Mouse (Mus musculus) CD4-positive, CD25-positive, alpha-beta regulatory T cell, adult 2 months (primary cell): ENCODE measurements around the gene Slco3a1.
A peak's percentile ranks its signal among the peaks of the same experiment; 100 is the strongest.
"Not testable (repeated sequence)": the region's sequence is repeated elsewhere in the genome, so short reads cannot be mapped to it uniquely, and the experiment has no call there.

Experiments used
- DNase-seq: peaks from one replicate; pipeline ENCODE4 v3.0.0-alpha.2; 2012; ENCODE audit warnings: low read depth, low spot score

Gene Slco3a1

GRCm38 (mm10) chr7:74432950-74433349 is 121.6 kb downstream of the Slco3a1 start:
- DNase-seq = no peak

DNA sequence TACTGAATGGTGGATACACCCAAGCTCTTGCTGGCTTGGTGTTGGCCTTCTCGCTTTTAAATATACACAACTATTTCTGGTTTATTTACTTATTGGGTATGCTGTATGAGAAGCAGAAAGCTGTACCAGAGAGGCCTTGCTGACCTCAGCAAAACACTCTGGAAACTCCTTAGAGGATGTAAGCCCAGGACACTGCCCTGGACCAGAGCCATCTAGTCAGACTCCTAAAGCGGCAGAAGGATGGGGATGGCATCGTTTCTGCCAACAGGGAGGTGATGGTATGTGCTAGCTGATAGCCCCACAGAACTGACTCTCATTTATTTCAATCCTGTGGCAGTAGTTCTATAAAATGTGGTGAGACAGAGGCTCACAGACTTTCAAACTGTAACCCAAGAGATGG is 125.3 kb downstream of the Slco3a1 start:
- DNase-seq = no peak

DNA sequence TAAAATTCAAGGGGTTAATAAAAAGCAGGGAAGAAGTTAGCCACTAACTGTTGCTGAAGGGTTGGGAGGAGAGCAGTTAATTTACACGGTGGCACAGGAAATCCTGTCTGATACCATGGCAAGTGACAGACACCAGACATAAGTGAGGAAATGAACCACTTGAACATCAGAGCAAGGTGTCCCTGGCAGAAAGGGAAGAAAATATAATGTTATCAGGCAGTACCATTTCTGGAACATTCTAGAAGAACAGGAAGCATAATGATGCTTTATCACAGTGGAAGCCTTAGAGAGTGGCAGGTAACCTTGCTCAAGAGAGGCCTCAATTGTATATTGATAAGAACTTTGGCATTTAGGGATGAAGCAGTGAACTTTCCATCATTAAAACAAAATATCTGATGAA is 127.4 kb downstream of the Slco3a1 start:
- DNase-seq = peak; percentile 30

- DNase-seq = no peak
Observed at GRCm38 (mm10) chr7:74425941-74426340, 128.6 kb downstream of the Slco3a1 start.

- DNase-seq = peak; percentile 48
Observed at GRCm38 (mm10) chr7:74423928-74424850, 130.4 kb downstream of the Slco3a1 start.

- no peak for DNase-seq
Observed at GRCm38 (mm10) chr7:74423316-74423715, 131.3 kb downstream of the Slco3a1 start.

- no peak for DNase-seq
Observed at GRCm38 (mm10) chr7:74422731-74423130, 131.8 kb downstream of the Slco3a1 start.

GRCm38 (mm10) chr7:74422002-74422401 is 132.6 kb downstream of the Slco3a1 start:
- no peak for DNase-seq

- no peak for DNase-seq
Observed at GRCm38 (mm10) chr7:74421591-74421990, 133.0 kb downstream of the Slco3a1 start.

DNA sequence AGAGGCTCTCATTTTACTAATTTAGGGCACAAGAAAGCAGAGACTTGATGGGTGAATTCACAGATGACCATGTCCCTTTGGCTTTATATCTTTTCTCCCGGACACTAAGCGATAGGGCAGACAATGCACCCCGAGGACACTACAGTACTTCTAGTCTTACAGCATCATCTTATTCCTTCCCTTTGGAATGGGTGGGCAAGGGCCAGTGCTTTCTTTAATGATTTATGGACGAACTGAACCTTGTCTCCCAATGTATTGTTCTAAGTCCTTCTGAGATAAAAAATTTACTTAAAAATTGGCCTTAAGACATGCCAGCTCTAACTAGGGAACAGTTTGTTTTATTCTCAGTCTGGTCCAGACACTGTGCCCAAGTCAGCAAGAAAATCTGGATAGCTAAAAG is 134.9 kb downstream of the Slco3a1 start:
- DNase-seq = no peak

GRCm38 (mm10) chr7:74417009-74417408 is 137.6 kb downstream of the Slco3a1 start:
- no peak for DNase-seq

DNA sequence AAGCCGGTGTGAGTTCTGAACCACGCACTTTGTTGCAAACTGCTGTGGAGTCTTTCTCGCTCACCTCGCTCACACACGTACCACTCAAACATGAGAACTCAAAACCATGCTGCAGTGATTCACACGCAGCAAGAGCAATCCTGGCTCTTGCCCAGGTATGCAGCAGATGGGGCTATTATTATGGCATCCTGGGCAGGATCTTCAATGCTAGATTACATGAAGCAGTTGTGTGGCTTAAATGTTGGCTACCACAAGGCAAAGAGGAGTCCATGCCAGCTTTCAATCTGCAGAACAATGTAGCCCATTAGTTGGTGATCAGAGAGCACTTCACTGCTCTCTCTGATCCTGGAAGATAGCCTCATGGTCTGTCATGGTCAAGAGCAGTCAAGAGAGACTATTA is 139.3 kb downstream of the Slco3a1 start:
- DNase-seq = no peak

DNA sequence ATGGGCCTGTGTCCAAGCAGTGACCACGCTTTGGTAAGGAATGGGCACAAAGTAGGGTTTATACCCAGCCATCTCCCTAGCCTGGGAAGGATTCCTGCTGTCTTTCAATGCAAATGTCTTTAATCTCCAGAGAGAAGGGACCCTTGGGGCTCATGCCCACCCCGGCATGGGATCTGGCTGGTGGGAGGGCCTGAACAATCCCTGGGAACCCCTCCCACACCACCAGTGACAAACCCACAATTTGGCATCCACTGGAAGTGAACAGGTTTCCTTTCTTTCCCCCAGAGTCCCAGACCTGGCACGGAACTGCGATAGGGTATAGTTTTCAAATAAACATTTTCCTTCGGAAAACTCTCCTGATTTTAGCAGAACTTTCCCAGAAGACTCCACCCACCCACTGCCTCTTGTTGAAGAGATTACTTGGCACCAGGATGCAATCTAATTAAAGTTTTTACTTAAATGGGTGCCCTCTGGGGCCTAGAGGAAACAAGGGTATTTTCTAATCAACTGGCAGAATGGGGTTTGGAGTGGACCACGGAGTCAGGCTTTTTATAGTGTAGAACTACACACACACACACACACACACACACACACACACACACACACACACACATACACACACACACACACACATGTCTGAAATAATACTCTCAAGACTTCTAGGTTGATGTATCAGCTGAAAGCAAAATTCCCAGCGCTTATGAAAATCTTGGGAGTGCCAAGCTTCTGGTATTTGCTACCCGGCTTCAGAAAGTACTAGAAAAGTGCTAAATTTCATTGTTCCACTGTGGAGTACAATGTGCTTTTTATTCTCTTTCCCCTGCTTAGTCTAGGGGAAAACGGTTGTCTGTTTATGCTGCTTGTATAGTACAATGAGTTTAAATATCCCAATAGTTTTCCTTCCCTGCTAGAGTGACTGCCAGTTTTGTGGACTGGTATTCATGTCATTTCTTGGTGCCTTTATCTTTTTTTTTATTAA is 140.6 kb downstream of the Slco3a1 start:
- DNase-seq = no peak

- no peak for DNase-seq
Observed at GRCm38 (mm10) chr7:74408601-74409323, 145.8 kb downstream of the Slco3a1 start.

DNA sequence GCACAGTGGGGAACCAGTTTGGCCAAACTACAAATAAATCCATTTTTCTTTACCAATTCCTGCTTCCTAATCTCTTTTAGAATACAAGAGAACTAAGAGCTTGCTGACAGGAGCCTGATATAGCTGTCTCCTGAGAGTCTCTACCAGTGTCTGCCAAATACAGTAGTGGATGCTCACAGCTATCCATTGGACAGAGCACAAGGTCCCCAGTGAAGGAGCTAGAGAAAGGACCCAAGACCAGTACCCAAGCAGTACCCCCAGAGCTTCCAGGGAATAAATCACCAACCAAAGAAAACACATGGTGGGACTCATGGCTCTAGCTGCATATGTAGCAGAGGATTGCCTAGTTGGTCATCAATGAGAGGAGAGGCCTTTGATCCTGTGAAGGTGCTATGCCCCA is 146.7 kb downstream of the Slco3a1 start:
- DNase-seq = not testable (repeated sequence)

- no peak for DNase-seq
Observed at GRCm38 (mm10) chr7:74399729-74400128, 154.9 kb downstream of the Slco3a1 start.

DNA sequence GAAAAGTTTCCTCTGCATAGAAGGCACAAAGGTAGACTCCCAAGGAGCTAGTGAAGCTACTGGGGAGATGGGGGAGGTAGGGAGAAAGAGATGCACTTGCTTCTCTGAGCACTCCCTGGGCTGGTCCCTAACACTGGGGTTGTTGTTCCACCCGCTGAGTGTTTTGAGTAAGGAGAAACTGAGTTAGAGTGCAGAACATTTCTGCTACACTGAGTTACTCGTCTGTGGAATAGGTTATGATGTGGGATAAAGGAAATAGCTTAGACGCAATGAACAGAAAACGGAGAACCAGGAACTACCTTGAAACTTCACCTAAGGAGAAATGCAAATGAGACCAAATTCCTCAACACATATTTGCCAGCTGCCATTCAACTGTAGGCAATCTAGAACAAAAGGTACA is 155.4 kb downstream of the Slco3a1 start:
- no peak for DNase-seq

- DNase-seq = no peak
Observed at GRCm38 (mm10) chr7:74398326-74398725, 156.3 kb downstream of the Slco3a1 start.

GRCm38 (mm10) chr7:74391451-74391873 is 163.1 kb downstream of the Slco3a1 start:
- no peak for DNase-seq

- no peak for DNase-seq
Observed at GRCm38 (mm10) chr7:74389570-74389969, 165.0 kb downstream of the Slco3a1 start.

DNA sequence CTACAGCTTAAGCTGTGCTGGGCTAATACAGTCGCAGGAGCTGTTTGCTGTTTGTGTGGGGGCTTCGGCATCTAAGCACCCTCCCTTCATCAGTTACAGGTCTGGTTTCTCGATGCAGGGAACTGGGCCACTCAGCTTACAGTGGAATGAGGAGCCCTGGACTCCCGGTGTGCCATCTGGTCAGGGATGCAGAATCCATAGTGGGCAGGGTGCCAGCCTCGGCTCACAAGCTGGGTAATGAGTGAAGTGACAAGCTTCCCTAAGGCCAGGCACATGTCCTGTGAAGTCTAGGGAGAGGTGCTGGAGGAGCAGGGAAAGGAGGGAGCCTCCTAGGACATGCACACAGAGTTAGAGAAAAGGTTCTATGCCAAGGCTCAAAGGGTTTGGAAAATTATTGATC is 168.3 kb downstream of the Slco3a1 start:
- no peak for DNase-seq
